Mouse (Mus musculus) neural tube, embryonic 14.5 days (tissue): ENCODE measurements around the gene Parp3. TPM values are rescaled to one million over a fixed set of nuclear protein-coding genes. Genes with fewer than 3 reads are reported as not detected.
A peak's percentile ranks its signal among the peaks of the same experiment; 100 is the strongest.

Source experiments
- ATAC-seq: fragments of 200-750 bp; cut with Nextera tagmentation; 2 replicates; pipeline ENCODE4 v1.8.0; 2017; ENCODE audit warnings: low read depth, mild to moderate bottlenecking, moderate TSS enrichment, moderate library complexity
- H3K27ac ChIP-seq: fragments of 300-500 bp; sonication (generic); 2 replicates; pipeline ENCODE4 v1.5.1; 2014; ENCODE audit warnings: low read depth, mild to moderate bottlenecking, control low read depth, low read length, moderate library complexity, mixed read lengths
- H3K27me3 ChIP-seq: fragments of 300-500 bp; sonication (generic); 2 replicates; pipeline ENCODE4 v1.6.1; 2014; ENCODE audit warnings: low read length; ENCODE audit not compliant: control insufficient read depth, insufficient read depth
- H3K36me3 ChIP-seq: fragments of 300-500 bp; sonication (generic); 2 replicates; pipeline ENCODE4 v1.6.1; 2014; ENCODE audit warnings: low read length, mixed read lengths; ENCODE audit not compliant: control insufficient read depth, insufficient read depth
- H3K4me1 ChIP-seq: fragments of 300-500 bp; sonication (generic); 2 replicates; pipeline ENCODE4 v1.6.1; 2014; ENCODE audit warnings: low read length; ENCODE audit not compliant: control insufficient read depth, insufficient read depth
- H3K4me2 ChIP-seq: fragments of 300-500 bp; sonication (generic); 2 replicates; pipeline ENCODE4 v1.6.1; 2014; ENCODE audit warnings: mild to moderate bottlenecking, low read depth, low read length, control low read depth
- H3K4me3 ChIP-seq: fragments of 300-500 bp; sonication (generic); 2 replicates; pipeline ENCODE4 v1.5.1; 2014; ENCODE audit warnings: low read depth, low read length, control low read depth, mixed read lengths
- H3K9ac ChIP-seq: fragments of 300-500 bp; sonication (generic); replicated peaks from 2 replicates; pipeline ENCODE4 v1.6.1; 2014; ENCODE audit warnings: low read depth, mild to moderate bottlenecking, control low read depth, low read length, mixed read lengths
- H3K9me3 ChIP-seq: fragments of 300-500 bp; sonication (generic); 2 replicates; pipeline ENCODE4 v1.6.1; 2016; ENCODE audit warnings: low read length; ENCODE audit not compliant: control insufficient read depth
- WGBS: fragments of 180-500 bp; shearing (Covaris S2); extraction: QIAGEN DNeasy Blood & Tissue Kit; methylation state at CpG from one replicate; pipeline ENCODE4 v1.1.7; 2014; 5-methylcytosine and 5-hydroxymethylcytosine counted together
- polyA plus RNA-seq: library from polyadenylated mRNA; unstranded; fragments of >200 nt; fragmentation: Nextera tagmentation; extraction: Ambion mirVana; gene quantifications from 2 replicates; pipeline ENCODE4 v1.2.1, GENCODE M21; 2014

The Parp3 gene
- polyA plus RNA-seq, 1 experiment from 2014 or later, result 0.36 TPM

- H3K9ac ChIP-seq, result no peak overlapping the region
- no peak overlapping the region for H3K4me3 ChIP-seq
- no peaks in the 10 kb centered on the region for H3K9me3 ChIP-seq
- H3K27me3 ChIP-seq, result no peaks in the 10 kb centered on the region
- no peak for ATAC-seq
- peaks cover 30% of the 10 kb centered on the region for H3K4me1 ChIP-seq
- no peaks in the 10 kb centered on the region for H3K36me3 ChIP-seq
- no peak overlapping the region for H3K27ac ChIP-seq
- WGBS, result 19% methylated on average over 9 of the region's 9 CpGs
- no peak overlapping the region; the same call in 1 of the 2 replicates for H3K4me2 ChIP-seq
Observed at GRCm38 (mm10) chr9:106450661-106451060, 26.1 kb downstream of the Parp3 start.

- 93% methylated on average over 8 of the region's 8 CpGs for WGBS
- no peaks in the 10 kb centered on the region for H3K36me3 ChIP-seq
- no peaks in the 10 kb centered on the region for H3K9me3 ChIP-seq
- H3K27ac ChIP-seq, result no peak overlapping the region
- H3K4me1 ChIP-seq, result peaks cover 24% of the 10 kb centered on the region
- ATAC-seq, result no peak
- no peak overlapping the region for H3K4me3 ChIP-seq
- no peak overlapping the region for H3K9ac ChIP-seq
- no peak overlapping the region for H3K4me2 ChIP-seq
- no peaks in the 10 kb centered on the region for H3K27me3 ChIP-seq
Observed at GRCm38 (mm10) chr9:106449947-106450346, 26.8 kb downstream of the Parp3 start.

GRCm38 (mm10) chr9:106448498-106449031 is 28.2 kb downstream of the Parp3 start:
- 2% methylated on average over 23 of the region's 23 CpGs for WGBS
- Histone ChIP-seq H3K9ac (peak overlapping the region; percentile 47), H3K4me2 (peak overlapping the region; percentile 78), H3K4me3 (peak overlapping the region; percentile 35), H3K9me3 (no peaks in the 10 kb centered on the region), H3K4me1 (peaks cover 24% of the 10 kb centered on the region), H3K36me3 (no peaks in the 10 kb centered on the region), H3K27me3 (no peaks in the 10 kb centered on the region), H3K27ac (peak overlapping the region; percentile 66; the same call in 1 of the 2 replicates)
- peak; percentile 69; the same call in 1 of the 2 replicates for ATAC-seq

- Histone ChIP-seq H3K27ac (peak overlapping the region; percentile 70), H3K9me3 (no peaks in the 10 kb centered on the region), H3K9ac (0 out of 2 replicates have a peak overlapping the region, but pooled peaks have one; percentile 3), H3K4me3 (peak overlapping the region; percentile 53), H3K4me2 (peak overlapping the region; percentile 78), H3K4me1 (peaks cover 24% of the 10 kb centered on the region), H3K36me3 (no peaks in the 10 kb centered on the region), H3K27me3 (no peaks in the 10 kb centered on the region)
- WGBS, result 40% methylated on average over 9 of the region's 9 CpGs
- peak; percentile 29; the same call in 1 of the 2 replicates for ATAC-seq
Observed at GRCm38 (mm10) chr9:106447951-106448350, 28.8 kb downstream of the Parp3 start.

- WGBS, result 0% methylated on average over 24 of the region's 24 CpGs
Observed at GRCm38 (mm10) chr9:106447348-106447747, 29.4 kb downstream of the Parp3 start, which contains the start of the genes Abhd14b and Abhd14a. Gene Abhd14b, plus strand, starts transcription at chr9:106447459. Gene Abhd14a, minus strand, starts transcription at chr9:106447678.

GRCm38 (mm10) chr9:106444836-106445235 is 31.9 kb downstream of the Parp3 start:
- WGBS, result 79% methylated on average over 4 of the region's 4 CpGs
- ATAC-seq, result no peak
- H3K4me3 ChIP-seq, result no peak overlapping the region
- H3K27ac ChIP-seq, result no peak overlapping the region
- H3K27me3 ChIP-seq, result no peaks in the 10 kb centered on the region
- no peak overlapping the region for H3K9ac ChIP-seq
- H3K4me2 ChIP-seq, result no peak overlapping the region
- H3K9me3 ChIP-seq, result no peaks in the 10 kb centered on the region
- H3K4me1 ChIP-seq, result peaks cover 13% of the 10 kb centered on the region
- H3K36me3 ChIP-seq, result no peaks in the 10 kb centered on the region

More at GRCm38 (mm10) chr9:106447348-106447747, 29.4 kb downstream of the Parp3 start, which contains the start of the genes Abhd14b and Abhd14a:
- ATAC-seq, result peak; percentile 78
- peak within 1 kb of the TSS; percentile 70 for H3K27ac ChIP-seq
- H3K4me2 ChIP-seq, result peak within 1 kb of the TSS; percentile 78
- no peaks in the 10 kb centered on the region for H3K27me3 ChIP-seq
- peaks cover 18% of the 10 kb centered on the region for H3K4me1 ChIP-seq
- no peaks in the 10 kb centered on the region for H3K36me3 ChIP-seq
- peak within 1 kb of the TSS; percentile 58 for H3K9ac ChIP-seq
- H3K9me3 ChIP-seq, result no peaks in the 10 kb centered on the region
- H3K4me3 ChIP-seq, result peak within 1 kb of the TSS; percentile 53

- no peak overlapping the region for H3K4me3 ChIP-seq
- no peaks in the 10 kb centered on the region for H3K27me3 ChIP-seq
- 84% methylated on average over 5 of the region's 5 CpGs for WGBS
- H3K36me3 ChIP-seq, result no peaks in the 10 kb centered on the region
- no peak for ATAC-seq
- no peaks in the 10 kb centered on the region for H3K9me3 ChIP-seq
- no peak overlapping the region for H3K27ac ChIP-seq
- no peak overlapping the region for H3K9ac ChIP-seq
- H3K4me2 ChIP-seq, result no peak overlapping the region
- H3K4me1 ChIP-seq, result peaks cover 10% of the 10 kb centered on the region; the same call in 1 of the 2 replicates
Observed at GRCm38 (mm10) chr9:106442680-106443079, 34.1 kb downstream of the Parp3 start.

GRCm38 (mm10) chr9:106436566-106436965 is 40.2 kb downstream of the Parp3 start:
- no peak overlapping the region for H3K4me3 ChIP-seq
- no peaks in the 10 kb centered on the region for H3K27me3 ChIP-seq
- no peak overlapping the region for H3K9ac ChIP-seq
- H3K4me1 ChIP-seq, result peaks cover 15% of the 10 kb centered on the region; the same call in 1 of the 2 replicates
- no peak overlapping the region for H3K4me2 ChIP-seq
- peaks cover 22% of the 10 kb centered on the region for H3K36me3 ChIP-seq
- no peaks in the 10 kb centered on the region for H3K9me3 ChIP-seq
- ATAC-seq, result no peak
- WGBS, result 87% methylated on average over 9 of the region's 9 CpGs
- no peak overlapping the region for H3K27ac ChIP-seq

GRCm38 (mm10) chr9:106433389-106433788 is 43.4 kb downstream of the Parp3 start:
- no peak overlapping the region for H3K27ac ChIP-seq
- H3K36me3 ChIP-seq, result peaks cover 26% of the 10 kb centered on the region
- ATAC-seq, result no peak
- H3K9me3 ChIP-seq, result no peaks in the 10 kb centered on the region
- H3K9ac ChIP-seq, result no peak overlapping the region
- H3K27me3 ChIP-seq, result no peaks in the 10 kb centered on the region
- WGBS, result 79% methylated on average over 7 of the region's 7 CpGs
- no peak overlapping the region for H3K4me2 ChIP-seq
- peaks cover 17% of the 10 kb centered on the region for H3K4me1 ChIP-seq
- no peak overlapping the region for H3K4me3 ChIP-seq
